In genomic region chr16:49441225-49441624, GRCm38 (mm10) we compare ENCODE assay signal across 9 mouse cellular contexts.
DNase-seq lines count a peak whose midpoint lies in the region; ATAC-seq lines count a peak whose summit lies in the region.
"Had no signal": no experiment of that assay in that cellular context is flagged by ENCODE, and none has a peak within 500 bp of the region (broad histone marks: within the 10 kb centered on the region; RNA-seq: fewer than 3 reads in every experiment).

No protein-coding gene starts in this region.

- DNase-seq in adrenal gland, postnatal 36 days: peak; percentile 1 to 2
- DNase-seq in adrenal gland, adult 18-20 months (ENCODE audit: low spot score in 2 of 2): no peak
- DNase-seq in liver: peak; percentile 12
- peak; percentile 56 for DNase-seq in R1 (ENCODE audit: low read depth, low spot score)
- DNase-seq in layer of hippocampus, adult 9-10 months (ENCODE audit: low spot score): no peak

- no peak overlapping the region for H3K4me2 ChIP-seq in liver, embryonic 12.5 days
- no peak overlapping the region for H3K4me2 ChIP-seq in midbrain, embryonic 16.5 days (ENCODE audit: low read length)
- H3K4me2 ChIP-seq: limb, embryonic 15.5 days had no signal

- no peaks in the 10 kb centered on the region for H3K9me3 ChIP-seq in liver, embryonic 12.5 days (replicated peaks)
- H3K9me3 ChIP-seq in midbrain, embryonic 16.5 days (replicated peaks; ENCODE audit: control insufficient read depth, low read length, poor library complexity, severe bottlenecking): no peaks in the 10 kb centered on the region
- H3K9me3 ChIP-seq: limb, embryonic 15.5 days had no signal

- H3K27ac ChIP-seq in liver, embryonic 12.5 days: no peak overlapping the region
- no peak overlapping the region for H3K27ac ChIP-seq in midbrain, embryonic 16.5 days (ENCODE audit: low read length)
- H3K27ac ChIP-seq: limb, embryonic 15.5 days had no signal

- H3K9ac ChIP-seq in liver, embryonic 12.5 days: no peak overlapping the region
- H3K9ac ChIP-seq in midbrain, embryonic 16.5 days (ENCODE audit: low read depth, low read length): no peak overlapping the region
- H3K9ac ChIP-seq: limb, embryonic 15.5 days had no signal

- H3K27me3 ChIP-seq in liver, embryonic 12.5 days (replicated peaks): no peaks in the 10 kb centered on the region
- no peaks in the 10 kb centered on the region for H3K27me3 ChIP-seq in midbrain, embryonic 16.5 days (ENCODE audit: control insufficient read depth, insufficient read depth, low read depth, low read length)
- H3K27me3 ChIP-seq: limb, embryonic 15.5 days had no signal

- no peaks in the 10 kb centered on the region for H3K4me1 ChIP-seq in liver, embryonic 12.5 days
- no peaks in the 10 kb centered on the region for H3K4me1 ChIP-seq in midbrain, embryonic 16.5 days (ENCODE audit: control insufficient read depth, insufficient read depth, low read length)
- H3K4me1 ChIP-seq: limb, embryonic 15.5 days had no signal

- no peak for ATAC-seq in liver, embryonic 12.5 days
- ATAC-seq in megakaryocyte progenitor cell, adult 5-6 weeks (replicated peaks; ENCODE audit: poor library complexity): peak; percentile 58; the same call in 1 of the 2 replicates
- no peak for ATAC-seq in midbrain, embryonic 16.5 days

- no peak overlapping the region for H3K4me3 ChIP-seq in liver, embryonic 12.5 days
- no peak overlapping the region for H3K4me3 ChIP-seq in midbrain, embryonic 16.5 days (ENCODE audit: low read depth, low read length)
- H3K4me3 ChIP-seq: limb, embryonic 15.5 days had no signal

- no peaks in the 10 kb centered on the region for H3K36me3 ChIP-seq in liver, embryonic 12.5 days
- H3K36me3 ChIP-seq in midbrain, embryonic 16.5 days (ENCODE audit: control insufficient read depth, insufficient read depth, low read length): no peaks in the 10 kb centered on the region
- H3K36me3 ChIP-seq: limb, embryonic 15.5 days had no signal

- 52% methylated on average over 1 of the region's 1 CpGs for WGBS in liver, embryonic 12.5 days (ENCODE audit: insufficient replicate concordance)
- 69% methylated on average over 1 of the region's 1 CpGs for WGBS in midbrain, embryonic 16.5 days

Comparison
In these comparisons a context has a peak if more than half of its experiments do, and no peak if none do; other contexts are left out.
1. DNase-seq: peak in adrenal gland, postnatal 36 days (2 of 2), liver (single experiment) and R1 (single experiment); none in adrenal gland, adult 18-20 months (0 of 2) and layer of hippocampus, adult 9-10 months (single experiment).